Mouse (Mus musculus): ENCODE results near the gene Tmprss12.
"Not testable (repeated sequence)": the region's sequence is repeated elsewhere in the genome, so short reads cannot be mapped to it uniquely, and the experiment has no call there.

Tmprss12 gene

DNA sequence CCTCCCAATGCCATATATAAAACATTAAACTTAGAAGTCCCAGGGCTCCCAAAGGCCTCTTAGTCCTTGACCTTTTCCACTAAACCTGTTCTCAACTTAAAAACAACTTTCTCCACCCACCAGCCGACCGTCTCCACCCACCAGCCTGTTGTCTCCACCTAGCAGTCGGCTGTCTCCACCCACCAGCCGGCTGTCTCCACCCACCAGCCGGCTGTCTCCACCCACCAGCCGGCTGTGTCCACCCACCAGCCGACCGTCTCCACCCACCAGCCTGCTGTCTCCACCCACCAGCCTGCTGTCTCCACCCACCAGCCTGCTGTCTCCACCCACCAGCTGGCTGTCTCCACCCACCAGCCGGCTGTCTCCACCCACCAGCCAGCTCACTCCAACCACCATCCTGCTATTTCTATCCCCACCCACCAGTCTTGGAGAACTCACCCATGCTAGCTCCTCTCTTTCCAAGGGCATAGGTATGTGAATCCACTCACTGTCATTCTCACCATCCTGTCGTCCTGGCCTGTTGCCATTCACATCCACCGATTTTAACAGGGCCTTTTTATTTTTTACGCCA, 43.5 kb downstream of the Tmprss12 start:
- peak; percentile 58 to 59 for DNase-seq (ENCODE audit: low spot score in 2 of 2)

DNA sequence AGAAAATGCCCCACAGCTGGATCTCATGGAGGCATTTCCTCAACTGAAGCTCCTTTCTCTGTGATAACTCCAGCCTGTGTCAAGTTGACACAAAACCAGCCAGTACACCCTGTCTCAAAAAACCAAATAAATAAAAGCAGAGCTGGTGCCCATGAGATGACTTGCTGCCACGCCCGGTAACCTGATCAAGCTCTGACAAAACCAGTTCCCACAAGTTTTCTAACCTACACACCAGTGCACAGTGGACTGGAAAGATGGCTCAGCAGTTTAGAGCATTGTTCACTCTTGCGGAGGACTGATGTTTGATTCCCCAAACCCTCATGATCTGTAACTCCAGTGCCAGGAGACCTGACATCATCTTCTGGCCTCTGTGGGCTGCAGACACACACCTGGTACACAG, 44.6 kb downstream of the Tmprss12 start:
- no peak for DNase-seq (ENCODE audit: low spot score in 2 of 2)

DNA sequence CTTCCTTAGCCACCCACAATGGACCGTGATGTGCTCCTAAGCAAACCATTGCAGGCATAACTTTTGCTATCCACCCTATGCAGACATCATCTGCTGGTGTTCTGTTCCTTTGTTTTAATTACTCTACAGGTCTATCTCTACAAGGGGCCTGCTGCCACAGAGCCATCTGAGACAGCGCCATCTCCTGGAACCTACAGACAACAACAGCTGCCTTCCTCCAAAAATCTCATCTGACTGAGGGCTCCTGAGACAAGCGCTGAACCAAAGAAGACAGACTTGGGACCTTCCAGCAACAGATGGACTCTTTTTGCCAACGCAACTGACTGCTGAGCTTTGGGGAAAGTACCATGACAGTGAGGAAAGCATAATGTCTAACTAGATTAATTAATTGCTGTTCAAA, 47.5 kb downstream of the Tmprss12 start:
- DNase-seq (ENCODE audit: low spot score in 2 of 2): not testable (repeated sequence)

DNA sequence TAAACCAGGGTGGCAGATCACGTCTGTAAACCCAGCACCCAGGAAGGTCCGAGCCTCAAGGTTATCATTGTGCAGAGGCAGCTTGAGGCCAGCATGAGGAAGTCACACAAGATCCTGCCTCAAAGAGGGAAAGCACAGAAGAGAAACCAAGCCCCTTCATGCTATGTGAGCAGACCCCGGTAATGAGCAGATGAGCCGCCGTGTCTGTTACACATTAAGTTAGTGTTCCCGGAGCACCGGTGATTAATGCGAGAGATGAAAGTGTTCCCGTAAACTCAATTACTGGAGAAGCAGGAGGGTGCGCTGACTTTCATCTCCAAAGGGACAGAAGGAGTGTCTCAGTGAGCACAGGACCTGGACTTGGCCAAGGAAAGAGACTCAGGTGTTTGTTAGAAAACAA, 48.7 kb downstream of the Tmprss12 start:
- DNase-seq (ENCODE audit: low spot score in 2 of 2): not testable (repeated sequence)

DNA sequence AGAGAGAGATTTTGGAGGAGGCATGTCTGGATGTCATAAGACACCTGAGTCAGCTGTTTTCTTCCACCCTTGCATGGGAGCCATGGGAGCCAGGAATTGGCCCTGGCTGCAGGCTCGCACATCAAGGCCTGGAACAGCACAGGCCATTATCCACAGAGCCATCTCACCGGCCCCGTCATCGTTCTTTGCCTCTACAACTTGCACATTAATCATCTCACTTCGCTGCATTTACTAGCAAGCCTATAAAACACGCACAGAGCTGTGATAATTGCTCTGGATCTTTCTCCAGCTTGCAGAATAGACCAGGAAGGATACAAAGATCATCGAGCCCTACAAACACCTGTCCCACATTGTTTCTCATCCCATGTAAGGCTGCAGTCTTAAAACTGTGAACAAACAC, 50.1 kb downstream of the Tmprss12 start:
- DNase-seq (ENCODE audit: low spot score in 2 of 2): no peak

DNA sequence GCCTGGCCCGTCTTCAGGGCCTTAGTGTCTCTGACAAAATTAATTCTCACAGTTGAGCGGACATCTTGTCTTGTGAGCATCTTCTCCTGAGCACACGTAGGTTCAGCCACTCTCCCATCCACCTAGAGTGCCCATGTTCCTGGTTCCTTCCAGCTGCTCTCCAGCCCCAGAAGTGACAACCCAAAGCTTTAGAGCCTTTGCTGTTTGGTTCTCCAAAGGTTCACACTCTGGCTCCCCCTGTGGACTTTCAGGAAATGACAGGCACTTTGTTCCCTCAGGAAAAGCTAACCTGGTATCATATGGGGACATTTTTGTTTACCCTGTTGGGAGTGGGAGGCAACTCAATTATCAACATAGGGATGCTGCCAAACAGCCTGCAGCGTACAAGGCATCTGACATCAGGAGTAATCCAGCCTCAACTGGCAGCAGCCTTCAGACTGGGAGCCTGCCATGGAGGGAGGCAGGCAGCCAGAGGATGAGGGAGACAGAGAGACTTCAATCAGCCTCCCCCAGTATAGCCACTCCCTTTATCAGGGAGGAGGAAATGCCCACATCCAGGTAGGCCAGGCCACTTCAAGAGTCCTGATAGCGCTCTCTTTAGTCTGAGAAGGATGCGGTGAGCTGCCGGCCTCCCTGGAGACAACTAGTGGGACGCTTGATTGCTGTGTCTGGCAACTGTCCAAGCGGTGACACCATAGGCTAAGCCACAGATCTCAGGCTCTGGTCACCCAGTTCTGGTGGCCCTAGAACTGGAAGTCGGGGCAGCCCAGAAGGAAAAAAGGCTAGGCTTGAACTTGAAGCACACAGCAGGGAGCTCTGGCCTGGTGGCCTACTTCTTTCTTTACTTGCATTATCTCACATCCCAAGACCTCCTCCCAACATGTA, 51.7 kb downstream of the Tmprss12 start:
- not testable (repeated sequence) for DNase-seq (ENCODE audit: low spot score in 2 of 2)

DNA sequence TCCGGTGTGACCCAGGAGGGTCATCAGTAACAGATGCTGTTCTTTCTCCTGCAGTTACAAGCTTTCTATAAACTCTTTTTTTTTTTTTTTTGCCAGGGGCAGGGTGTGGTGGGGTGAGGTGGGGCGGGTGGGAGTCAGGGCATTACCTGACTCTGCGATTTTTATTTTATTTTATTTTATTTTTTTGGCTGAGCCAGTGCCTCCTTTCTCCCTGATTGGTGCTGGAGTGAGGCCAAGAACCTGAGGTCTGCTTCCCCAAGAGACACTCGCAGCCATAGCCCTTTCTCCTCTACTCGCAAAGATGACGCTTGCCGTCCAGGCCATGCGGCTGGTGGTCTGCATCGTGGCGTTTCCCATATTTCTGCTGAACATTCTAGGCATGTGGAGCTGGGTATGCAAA, 54.0 kb downstream of the Tmprss12 start, which contains the start of gene Mettl7a3:
Gene Mettl7a3, plus strand, starts transcription at position 301 of the 400 bp plus-strand sequence.
- no peak for DNase-seq (ENCODE audit: low spot score in 2 of 2)

DNA sequence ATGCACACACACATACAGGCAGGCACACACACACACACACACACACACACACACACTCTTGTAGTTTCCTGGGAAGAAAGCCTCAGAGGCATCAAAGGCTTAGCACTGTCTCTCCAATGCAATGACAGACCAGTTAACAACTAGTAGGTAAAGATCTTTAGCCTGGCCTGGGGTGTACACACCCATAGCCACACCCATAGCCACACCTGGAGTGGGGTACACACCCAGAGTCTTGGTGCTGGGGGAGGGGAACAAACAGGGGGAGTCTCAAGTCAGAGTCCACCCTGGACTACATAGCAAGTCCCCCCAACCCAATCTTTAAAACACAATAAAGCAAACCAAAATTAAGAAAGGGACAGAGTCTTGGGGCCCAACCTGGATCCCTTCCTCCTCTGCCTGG, 56.7 kb downstream of the Tmprss12 start:
- DNase-seq (ENCODE audit: low spot score in 2 of 2): not testable (repeated sequence)

DNA sequence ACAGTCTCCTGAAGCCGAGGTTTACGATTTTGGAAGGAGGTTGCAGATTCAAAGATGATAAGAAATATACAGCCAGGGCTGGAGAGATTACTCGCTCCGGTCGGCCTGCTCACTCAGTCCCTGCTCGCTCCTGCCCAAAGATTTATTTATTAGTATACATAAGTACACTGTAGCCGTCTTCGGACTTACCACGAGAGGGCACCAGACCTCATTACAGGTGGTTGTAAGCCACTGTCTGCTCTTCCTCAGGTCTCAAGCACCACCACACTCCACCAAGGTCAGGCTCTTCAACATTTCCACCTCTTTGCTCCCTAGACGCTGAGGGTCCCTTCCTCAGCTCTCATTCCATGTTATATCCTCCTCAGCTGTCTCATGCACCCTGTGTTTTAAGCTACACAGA, 57.2 kb downstream of the Tmprss12 start:
- DNase-seq (ENCODE audit: low spot score in 2 of 2): peak; percentile 44 to 53

DNA sequence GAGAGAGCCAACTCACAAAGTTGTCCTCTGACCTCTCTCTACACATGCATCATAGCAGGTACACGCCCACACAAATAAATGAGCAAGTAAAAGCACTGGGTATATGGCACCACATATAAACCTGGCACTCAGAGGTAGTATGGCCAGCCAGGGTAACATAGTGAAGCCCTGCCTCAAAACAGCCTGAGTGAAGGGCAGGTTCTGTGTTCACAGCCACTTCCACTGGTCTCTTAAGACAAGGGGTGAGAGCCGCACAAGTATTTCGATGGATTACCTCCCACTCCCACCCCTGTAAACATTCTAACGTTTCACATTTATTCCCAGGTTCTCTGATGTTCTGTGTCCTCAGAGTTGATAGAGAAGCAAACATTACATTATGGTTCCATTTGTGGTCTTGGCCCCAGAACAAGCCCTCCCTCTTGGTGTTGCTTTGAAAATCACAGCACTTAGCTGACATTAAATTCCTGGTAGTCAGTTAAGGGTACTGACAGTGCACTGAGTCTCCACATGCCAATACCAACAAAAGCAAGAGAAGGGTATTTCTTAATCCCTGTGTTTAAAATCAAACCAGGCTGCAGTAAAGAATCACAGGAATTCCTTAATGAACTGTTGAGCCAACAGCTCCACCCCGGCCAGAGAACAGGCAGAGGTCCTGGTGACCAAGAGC, 60.8 kb downstream of the Tmprss12 start:
- not testable (repeated sequence) for DNase-seq (ENCODE audit: low spot score in 2 of 2)

Data from right cerebral cortex, postnatal 10 days (tissue).